27 mouse cellular contexts compared by ENCODE assay signal in genomic region chr7:140167950-140168349, GRCm38 (mm10). TPM values are rescaled to one million over a fixed set of nuclear protein-coding genes. Genes with fewer than 3 reads are reported as not detected.
A peak's percentile ranks its signal among the peaks of the same experiment; 100 is the strongest.
DNase-seq lines count a peak whose midpoint lies in the region; ATAC-seq and TF ChIP-seq lines count a peak whose summit lies in the region.
"Had no signal": no experiment of that assay in that cellular context is flagged by ENCODE, and none has a peak within 500 bp of the region (broad histone marks: within the 10 kb centered on the region; RNA-seq: fewer than 3 reads in every experiment).

No protein-coding gene starts in this region.

- H3K27ac ChIP-seq in layer of hippocampus, adult 2 months = peak overlapping the region; percentile 51; the same call in 1 of the 2 replicates
- 0 out of 2 replicates have a peak overlapping the region, but pooled peaks have one; percentile 29 for H3K27ac ChIP-seq in cortical plate, adult 2 months (ENCODE audit: insufficient read depth, low read length)
- no peak overlapping the region for H3K27ac ChIP-seq in midbrain, embryonic 15.5 days
- H3K27ac ChIP-seq: embryonic facial prominence, embryonic 13.5 days; embryonic facial prominence, embryonic 15.5 days; forebrain, embryonic 10.5 days; forebrain, embryonic 12.5 days had no signal

- no peak for DNase-seq in layer of hippocampus, adult 2 months (ENCODE audit: low spot score in 2 of 2)
- no peak for DNase-seq in layer of hippocampus, postnatal 10 days (ENCODE audit: low spot score in 2 of 2)
- DNase-seq in brain, adult 2 months (ENCODE audit: low read depth, low spot score) = peak; percentile 71
- DNase-seq in right cerebral cortex, adult 18-20 months = no peak
- DNase-seq: adrenal gland, adult 2 months; adrenal gland, postnatal 10 days; adrenal gland, postnatal 25 days; cerebellum, adult 11-12 months; cerebellum, adult 2 months; cerebellum, adult 9-10 months; cerebellum, postnatal 10 days; cerebellum, postnatal 25 days; embryo, embryonic 11 days had no signal

- peaks cover 3% of the 10 kb centered on the region; the same call in 1 of the 2 replicates for H3K4me1 ChIP-seq in cortical plate, adult 2 months (ENCODE audit: control insufficient read depth, insufficient read depth, low read length)
- no peaks in the 10 kb centered on the region for H3K4me1 ChIP-seq in midbrain, embryonic 15.5 days
- H3K4me1 ChIP-seq: embryonic facial prominence, embryonic 13.5 days; embryonic facial prominence, embryonic 15.5 days; forebrain, embryonic 10.5 days; forebrain, embryonic 12.5 days had no signal

- WGBS in midbrain, embryonic 15.5 days = 77% methylated on average over 1 of the region's 1 CpGs

- ATAC-seq in midbrain, embryonic 15.5 days (replicated peaks) = no peak
- ATAC-seq: forebrain, embryonic 14.5 days; forebrain, embryonic 16.5 days had no signal

- no peak overlapping the region for H3K4me3 ChIP-seq in layer of hippocampus, adult 2 months
- no peak overlapping the region for H3K4me3 ChIP-seq in cortical plate, adult 2 months (ENCODE audit: insufficient read depth, low read length)
- no peak overlapping the region for H3K4me3 ChIP-seq in midbrain, embryonic 15.5 days
- H3K4me3 ChIP-seq: embryonic facial prominence, embryonic 13.5 days; embryonic facial prominence, embryonic 15.5 days; erythroblast, embryonic 14.5 days; forebrain, embryonic 10.5 days; forebrain, embryonic 12.5 days had no signal

- no peak for TF ChIP-seq POLR2A in cortical plate, adult 2 months (IDR thresholded peaks at IDR 0.05; ENCODE audit: extremely low read depth, insufficient read depth, low read length)

- no peaks in the 10 kb centered on the region for H3K36me3 ChIP-seq in midbrain, embryonic 15.5 days (replicated peaks)
- H3K36me3 ChIP-seq: embryonic facial prominence, embryonic 13.5 days; embryonic facial prominence, embryonic 15.5 days; forebrain, embryonic 10.5 days; forebrain, embryonic 12.5 days had no signal

- H3K9ac ChIP-seq in midbrain, embryonic 15.5 days = no peak overlapping the region
- H3K9ac ChIP-seq: embryonic facial prominence, embryonic 13.5 days; embryonic facial prominence, embryonic 15.5 days; forebrain, embryonic 12.5 days had no signal

- no peak for TF ChIP-seq CTCF in layer of hippocampus, adult 2 months (conservative IDR thresholded peaks at IDR 0.05)
- no peak for TF ChIP-seq CTCF in cortical plate, adult 2 months (IDR thresholded peaks at IDR 0.05; ENCODE audit: extremely low read depth, insufficient read depth, low read length)

- no peak overlapping the region for H3K4me2 ChIP-seq in midbrain, embryonic 15.5 days
- H3K4me2 ChIP-seq: embryonic facial prominence, embryonic 13.5 days; embryonic facial prominence, embryonic 15.5 days; forebrain, embryonic 12.5 days had no signal

- no peaks in the 10 kb centered on the region for H3K9me3 ChIP-seq in midbrain, embryonic 15.5 days
- H3K9me3 ChIP-seq: embryonic facial prominence, embryonic 13.5 days; embryonic facial prominence, embryonic 15.5 days; forebrain, embryonic 10.5 days; forebrain, embryonic 12.5 days had no signal

- H3K27me3 ChIP-seq in midbrain, embryonic 15.5 days (replicated peaks) = no peaks in the 10 kb centered on the region
- H3K27me3 ChIP-seq: embryonic facial prominence, embryonic 13.5 days; embryonic facial prominence, embryonic 15.5 days; forebrain, embryonic 12.5 days had no signal

RNA-seq across cellular contexts. Expression of gene Olfr522, which starts 3.4 kb away (rescaled TPM):
- not detected for total RNA-seq in layer of hippocampus, adult 2 months (2021)
- not detected for total RNA-seq in layer of hippocampus, postnatal 10 days (2021)
- not detected in 2 replicates for polyA plus RNA-seq in cortical plate, adult 2 months (2012; rRNA removed)
- polyA plus RNA-seq in midbrain, embryonic 15.5 days (2015; fragmentation: Nextera tagmentation; extraction: Ambion mirVana) = not detected in 2 replicates
- total RNA-seq: adrenal gland, adult 2 months; adrenal gland, postnatal 10 days; adrenal gland, postnatal 25 days; adrenal gland, postnatal 4 days; ES-E14; MEL had no signal
- polyA plus RNA-seq: adrenal gland, adult 2 months; C2C12; cerebellum, adult 2 months; embryonic facial prominence, embryonic 11.5 days; embryonic facial prominence, embryonic 13.5 days; erythroblast, embryonic 14.5 days; forebrain, embryonic 10.5 days; forebrain, embryonic 12.5 days; forebrain, embryonic 14.5 days; forebrain, embryonic 16.5 days had no signal

RNA-seq across cellular contexts. Expression of gene Olfr523, which starts 5.1 kb away (rescaled TPM):
- under 1 TPM; 0.10 to 0.20 TPM for total RNA-seq in layer of hippocampus, adult 2 months (2021)
- not detected for total RNA-seq in layer of hippocampus, postnatal 10 days (2021)
- polyA plus RNA-seq in cortical plate, adult 2 months (2012; rRNA removed) = 0.06 TPM in 1 of 2 replicates, not detected in the other
- polyA plus RNA-seq in midbrain, embryonic 15.5 days (2015; fragmentation: Nextera tagmentation; extraction: Ambion mirVana) = not detected in 2 replicates
- total RNA-seq: adrenal gland, adult 2 months; adrenal gland, postnatal 10 days; adrenal gland, postnatal 25 days; adrenal gland, postnatal 4 days; ES-E14; MEL had no signal
- polyA plus RNA-seq: adrenal gland, adult 2 months; C2C12; embryonic facial prominence, embryonic 11.5 days; embryonic facial prominence, embryonic 13.5 days; erythroblast, embryonic 14.5 days; forebrain, embryonic 10.5 days; forebrain, embryonic 14.5 days; forebrain, embryonic 16.5 days had no signal

RNA-seq across cellular contexts. Expression of gene Sprn, which starts 13.3 kb away (rescaled TPM):
- total RNA-seq in layer of hippocampus, adult 2 months (2021) = 100 to 1,000 TPM; 177 to 178 TPM
- 100 to 1,000 TPM; 145 to 155 TPM for total RNA-seq in layer of hippocampus, postnatal 10 days (2021)
- polyA plus RNA-seq in cortical plate, adult 2 months (2012; rRNA removed) = 128 and 142 TPM in 2 replicates
- polyA plus RNA-seq in midbrain, embryonic 15.5 days (2015; fragmentation: Nextera tagmentation; extraction: Ambion mirVana) = 23.7 and 25.5 TPM in 2 replicates
- total RNA-seq: MEL had no signal
- polyA plus RNA-seq: C2C12; erythroblast, embryonic 14.5 days had no signal

RNA-seq across cellular contexts. Expression of gene Mtg1, which starts 30.6 kb away (rescaled TPM):
- 10 to 100 TPM; 27.8 to 27.9 TPM for total RNA-seq in layer of hippocampus, adult 2 months (2021)
- total RNA-seq in layer of hippocampus, postnatal 10 days (2021) = 10 to 100 TPM; 27.0 to 30.2 TPM
- polyA plus RNA-seq in cortical plate, adult 2 months (2012; rRNA removed) = 43.4 and 45.9 TPM in 2 replicates
- 32.4 and 34.8 TPM in 2 replicates for polyA plus RNA-seq in midbrain, embryonic 15.5 days (2015; fragmentation: Nextera tagmentation; extraction: Ambion mirVana)

RNA-seq across cellular contexts. Expression of gene Olfr524, which starts 37.8 kb away (rescaled TPM):
- total RNA-seq in layer of hippocampus, adult 2 months (2021) = not detected
- not detected for total RNA-seq in layer of hippocampus, postnatal 10 days (2021)
- polyA plus RNA-seq in cortical plate, adult 2 months (2012; rRNA removed) = not detected in 2 replicates
- polyA plus RNA-seq in midbrain, embryonic 15.5 days (2015; fragmentation: Nextera tagmentation; extraction: Ambion mirVana) = not detected in 2 replicates
- total RNA-seq: adrenal gland, adult 2 months; adrenal gland, postnatal 10 days; adrenal gland, postnatal 25 days; adrenal gland, postnatal 4 days; ES-E14; MEL had no signal
- polyA plus RNA-seq: adrenal gland, adult 2 months; C2C12; cerebellum, adult 2 months; embryonic facial prominence, embryonic 11.5 days; embryonic facial prominence, embryonic 13.5 days; embryonic facial prominence, embryonic 15.5 days; erythroblast, embryonic 14.5 days; forebrain, embryonic 10.5 days; forebrain, embryonic 12.5 days; forebrain, embryonic 14.5 days; forebrain, embryonic 16.5 days had no signal
